8 mouse cellular contexts compared by ENCODE assay signal in the genomic region with DNA sequence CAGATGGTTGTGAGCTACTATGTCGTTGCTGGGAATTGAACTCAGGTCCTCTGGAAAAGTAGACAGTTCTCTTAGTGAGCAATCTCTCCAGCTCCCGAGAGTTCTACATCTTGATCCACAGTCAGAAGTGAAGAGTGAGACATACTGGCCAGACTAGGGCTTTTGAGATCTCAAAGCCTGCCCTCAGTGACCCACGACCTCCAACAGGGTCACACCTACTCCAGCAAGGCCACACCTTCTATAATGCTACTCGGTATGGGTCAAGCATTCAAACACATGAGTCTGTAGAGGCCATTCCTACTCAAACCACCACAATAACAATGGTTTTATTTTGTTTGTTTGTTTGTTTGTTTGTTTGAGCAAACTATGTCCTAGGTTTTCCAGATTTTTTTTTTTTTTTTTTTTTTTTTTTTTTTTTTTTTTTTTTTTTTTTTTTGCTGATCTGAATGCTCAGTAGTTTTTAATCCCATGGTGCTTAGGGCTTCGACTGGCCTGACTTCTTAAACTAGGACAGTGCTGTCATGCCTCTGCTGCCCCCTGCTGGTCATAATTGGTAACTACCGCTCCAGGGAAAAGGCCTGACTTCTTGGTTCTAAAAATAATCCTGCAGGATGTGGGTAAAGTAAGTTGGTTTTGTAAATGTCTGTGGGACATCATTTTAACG. TPM values are rescaled to one million over a fixed set of nuclear protein-coding genes. Genes with fewer than 3 reads are reported as not detected.
DNase-seq lines count a peak whose midpoint lies in the region; ATAC-seq and TF ChIP-seq lines count a peak whose summit lies in the region.

No protein-coding gene starts in this region.

- no peak overlapping the region for H3K27ac ChIP-seq in kidney, embryonic 15.5 days
- H3K27ac ChIP-seq in kidney, adult 2 months (ENCODE audit: insufficient read depth, low read depth, low read length) = no peak overlapping the region
- H3K27ac ChIP-seq in limb, embryonic 10.5 days = no peak overlapping the region

- no peaks in the 10 kb centered on the region for H3K36me3 ChIP-seq in kidney, embryonic 15.5 days
- H3K36me3 ChIP-seq in kidney, adult 2 months (ENCODE audit: control insufficient read depth, insufficient read depth, low read length) = no peaks in the 10 kb centered on the region
- H3K36me3 ChIP-seq in limb, embryonic 10.5 days = no peaks in the 10 kb centered on the region

- no peak overlapping the region for H3K4me2 ChIP-seq in kidney, embryonic 15.5 days

- no peak for ATAC-seq in kidney, embryonic 15.5 days (replicated peaks; ENCODE audit: low FRiP score)
- peak; percentile 84 for ATAC-seq in monocyte, adult 5-6 weeks (replicated peaks; ENCODE audit: insufficient number of reproducible peaks, low FRiP score, low TSS enrichment, poor library complexity, severe bottlenecking)

- peak; percentile 92 for TF ChIP-seq CTCF in kidney, adult 2 months (conservative IDR thresholded peaks at IDR 0.05; ENCODE audit: insufficient read depth, insufficient read length, low read depth, low read length)

- H3K27me3 ChIP-seq in kidney, embryonic 15.5 days = no peaks in the 10 kb centered on the region
- H3K27me3 ChIP-seq in kidney, adult 2 months (replicated peaks; ENCODE audit: control insufficient read depth, insufficient read depth, low read length) = no peaks in the 10 kb centered on the region
- peaks cover 5% of the 10 kb centered on the region; the same call in 1 of the 2 replicates for H3K27me3 ChIP-seq in limb, embryonic 10.5 days (ENCODE audit: low read depth, poor library complexity, severe bottlenecking)

- H3K4me1 ChIP-seq in kidney, embryonic 15.5 days = peaks cover 7% of the 10 kb centered on the region
- no peaks in the 10 kb centered on the region; the same call in 1 of the 2 replicates for H3K4me1 ChIP-seq in kidney, adult 2 months (ENCODE audit: control insufficient read depth, insufficient read depth, low read length)
- H3K4me1 ChIP-seq in limb, embryonic 10.5 days = peaks cover 7% of the 10 kb centered on the region

- no peaks in the 10 kb centered on the region for H3K9me3 ChIP-seq in kidney, embryonic 15.5 days (replicated peaks)
- no peaks in the 10 kb centered on the region for H3K9me3 ChIP-seq in limb, embryonic 10.5 days (replicated peaks)

- DNase-seq in kidney, adult 11 months = peak; percentile 73
- DNase-seq in cerebellum, adult 9-10 months = peak; percentile 77
- DNase-seq in frontal cortex, postnatal 25 days (ENCODE audit: low spot score in 2 of 2) = peak; percentile 80 to 82
- DNase-seq in kidney, adult 2 months = peak; percentile 88
- DNase-seq in limb, embryonic 10.5 days (ENCODE audit: low spot score) = peak; percentile 86
- DNase-seq in telencephalon, adult 2 months (ENCODE audit: low read depth, low spot score) = peak; percentile 62

- whole genome bisulfite sequencing in kidney, embryonic 15.5 days = 51% methylated on average over 7 of the region's 7 CpGs
- 54% methylated on average over 7 of the region's 7 CpGs for WGBS in kidney, adult 2 months
- 55% methylated on average over 7 of the region's 7 CpGs for WGBS in limb, embryonic 10.5 days

- no peak overlapping the region for H3K4me3 ChIP-seq in kidney, embryonic 15.5 days (replicated peaks)
- no peak overlapping the region for H3K4me3 ChIP-seq in kidney, adult 2 months (ENCODE audit: insufficient read depth, low read depth, low read length)
- no peak overlapping the region for H3K4me3 ChIP-seq in limb, embryonic 10.5 days

- no peak overlapping the region for H3K9ac ChIP-seq in kidney, embryonic 15.5 days

- no peak for TF ChIP-seq POLR2A in kidney, adult 2 months (IDR thresholded peaks at IDR 0.05; ENCODE audit: low read depth, low read length)

RNA-seq across cellular contexts. Expression of gene Helb, which starts 12.1 kb away (rescaled TPM):
- 4.9 and 5.5 TPM in 2 replicates for polyA plus RNA-seq in kidney, embryonic 15.5 days (2015; fragmentation: Nextera tagmentation; extraction: Ambion mirVana)
- 6.9 and 7.4 TPM in 2 replicates for polyA plus RNA-seq in kidney, adult 2 months (2012; rRNA removed)
- 4.9 and 6.2 TPM in 2 replicates for polyA plus RNA-seq in limb, embryonic 10.5 days (2016; fragmentation: Nextera tagmentation; extraction: Ambion mirVana)
- 36.8 to 41.4 TPM (median 40.0 TPM) in 3 replicates for total RNA-seq in monocyte, adult 5-6 weeks (2017)
